Mouse (Mus musculus) kidney, adult 2 months (tissue): Measurements from ENCODE around the gene Adcy6. TPM values are rescaled to one million over a fixed set of nuclear protein-coding genes. Genes with fewer than 3 reads are reported as not detected.

Experiments used
- DNase-seq: peaks from one replicate; pipeline ENCODE4 v3.0.0; 2021
- H3K27ac ChIP-seq: fragments of 200-500 bp; 2 replicates; pipeline ENCODE4 v1.5.1; 2012; ENCODE audit warnings: low read depth, low read length, control low read depth, inconsistent platforms; ENCODE audit not compliant: insufficient read depth
- H3K27me3 ChIP-seq: fragments of 200-500 bp; replicated peaks from 2 replicates; pipeline ENCODE4 v1.6.1; 2012; ENCODE audit warnings: mild to moderate bottlenecking, moderate library complexity, low read length, inconsistent platforms; ENCODE audit not compliant: control insufficient read depth, insufficient read depth
- H3K36me3 ChIP-seq: fragments of 200-500 bp; 2 replicates; pipeline ENCODE4 v1.6.1; 2012; ENCODE audit warnings: mild to moderate bottlenecking, moderate library complexity, low read length, inconsistent platforms; ENCODE audit not compliant: control insufficient read depth, insufficient read depth
- H3K4me1 ChIP-seq: fragments of 200-500 bp; 2 replicates; pipeline ENCODE4 v1.6.1; 2011; ENCODE audit warnings: low read length; ENCODE audit not compliant: control insufficient read depth, insufficient read depth
- H3K4me3 ChIP-seq: fragments of 200-500 bp; 2 replicates; pipeline ENCODE4 v1.5.1; 2011; ENCODE audit warnings: mild to moderate bottlenecking, low read depth, low read length, control low read depth; ENCODE audit not compliant: insufficient read depth
- CTCF ChIP-seq: fragments of 200-500 bp; conservative IDR thresholded peaks from 2 replicates; pipeline ENCODE4 v1.5.1; 2011; ENCODE audit warnings: low read depth, mild to moderate bottlenecking, control low read depth, low read length, moderate library complexity, mixed read lengths; ENCODE audit not compliant: insufficient read depth, insufficient read length
- POLR2A ChIP-seq: fragments of 200-500 bp; IDR thresholded peaks from one replicate; pipeline ENCODE4 v1.6.1; 2011; ENCODE audit warnings: low read depth, low read length, control low read depth
- WGBS: fragments of 180-500 bp; shearing (Covaris S2); methylation state at CpG from one replicate; pipeline ENCODE4 v1.1.7; 2018; 5-methylcytosine and 5-hydroxymethylcytosine counted together
- polyA plus RNA-seq: library from polyadenylated mRNA; depleted of rRNA; stranded (reverse); fragments of >200 nt; gene quantifications from 2 replicates; pipeline ENCODE4 v1.2.3, GENCODE M21; 2012

The Adcy6 gene
- polyA plus RNA-seq, 1 experiment, result 98.7 TPM

- Histone ChIP-seq H3K4me3 (peak overlapping the region; percentile 92), H3K36me3 (no peaks in the 10 kb centered on the region), H3K27ac (peak overlapping the region; percentile 84), H3K4me1 (peaks cover 9% of the 10 kb centered on the region), H3K27me3 (no peaks in the 10 kb centered on the region)
- 11% methylated on average over 4 of the region's 4 CpGs for WGBS
- peak; percentile 91 for DNase-seq
- TF ChIP-seq POLR2A (no peak), CTCF (no peak)
Measured at GRCm38 (mm10) chr15:98607557-98607956, 2.3 kb downstream of the Adcy6 start.

GRCm38 (mm10) chr15:98606739-98607138 is 3.1 kb downstream of the Adcy6 start:
- 49% methylated on average over 9 of the region's 9 CpGs for WGBS
- no peak for DNase-seq
- no peaks in the 10 kb centered on the region for H3K36me3 ChIP-seq

GRCm38 (mm10) chr15:98606051-98606536 is 3.8 kb downstream of the Adcy6 start:
- no peak for TF ChIP-seq CTCF
- TF ChIP-seq POLR2A, result no peak
- peak overlapping the region; percentile 85 for H3K27ac ChIP-seq
- no peak overlapping the region; the same call in 1 of the 2 replicates for H3K4me3 ChIP-seq
- WGBS, result 53% methylated on average over 12 of the region's 12 CpGs
- no peak for DNase-seq
- H3K4me1 ChIP-seq, result peaks cover 9% of the 10 kb centered on the region
- H3K36me3 ChIP-seq, result no peaks in the 10 kb centered on the region
- H3K27me3 ChIP-seq, result no peaks in the 10 kb centered on the region

More at GRCm38 (mm10) chr15:98606739-98607138, 3.1 kb downstream of the Adcy6 start:
- no peaks in the 10 kb centered on the region for H3K27me3 ChIP-seq
- H3K4me3 ChIP-seq, result peak overlapping the region; percentile 11
- TF ChIP-seq POLR2A (no peak), CTCF (no peak)
- peak overlapping the region; percentile 84 for H3K27ac ChIP-seq
- H3K4me1 ChIP-seq, result peaks cover 9% of the 10 kb centered on the region

- TF ChIP-seq CTCF (no peak), POLR2A (no peak)
- Histone ChIP-seq H3K4me3 (peak overlapping the region; percentile 46; the same call in 1 of the 2 replicates), H3K4me1 (peaks cover 9% of the 10 kb centered on the region), H3K27me3 (no peaks in the 10 kb centered on the region), H3K36me3 (no peaks in the 10 kb centered on the region), H3K27ac (peak overlapping the region; percentile 85)
- 65% methylated on average over 24 of the region's 24 CpGs for WGBS
- DNase-seq, result peak; percentile 53
Measured at GRCm38 (mm10) chr15:98604041-98604575, 5.8 kb downstream of the Adcy6 start.

- peaks cover 9% of the 10 kb centered on the region for H3K4me1 ChIP-seq
- no peaks in the 10 kb centered on the region for H3K36me3 ChIP-seq
- TF ChIP-seq POLR2A, result no peak
- TF ChIP-seq CTCF, result no peak
- H3K27me3 ChIP-seq, result no peaks in the 10 kb centered on the region
- 13% methylated on average over 4 of the region's 4 CpGs for WGBS
- peak; percentile 56 for DNase-seq
- peak overlapping the region; percentile 46 for H3K4me3 ChIP-seq
- peak overlapping the region; percentile 85 for H3K27ac ChIP-seq
Measured at GRCm38 (mm10) chr15:98602921-98603458, 6.9 kb downstream of the Adcy6 start.

GRCm38 (mm10) chr15:98602191-98602881 is 7.5 kb downstream of the Adcy6 start:
- TF ChIP-seq CTCF (no peak), POLR2A (no peak)
- Histone ChIP-seq H3K27ac (peak overlapping the region; percentile 85), H3K4me3 (peak overlapping the region; percentile 46), H3K27me3 (no peaks in the 10 kb centered on the region), H3K36me3 (no peaks in the 10 kb centered on the region), H3K4me1 (peaks cover 9% of the 10 kb centered on the region)
- peak; percentile 56 for DNase-seq
- WGBS, result 16% methylated on average over 13 of the region's 13 CpGs

GRCm38 (mm10) chr15:98601832-98602190 is 8.1 kb downstream of the Adcy6 start:
- H3K36me3 ChIP-seq, result no peaks in the 10 kb centered on the region
- DNase-seq, result no peak
- 29% methylated on average over 7 of the region's 7 CpGs for WGBS
- TF ChIP-seq POLR2A (no peak), CTCF (no peak)
- peak overlapping the region; percentile 46 for H3K4me3 ChIP-seq
- peaks cover 9% of the 10 kb centered on the region for H3K4me1 ChIP-seq
- peak overlapping the region; percentile 85 for H3K27ac ChIP-seq
- no peaks in the 10 kb centered on the region for H3K27me3 ChIP-seq
